Mouse (Mus musculus): ENCODE data around the gene Rnf10.

- TF ChIP-seq CTCF (IDR thresholded peaks at IDR 0.05; ENCODE audit: low read depth, low read length) (no peak), POLR2A (IDR thresholded peaks at IDR 0.05; ENCODE audit: insufficient read depth, low read length) (no peak)
These were observed 51.6 kb downstream of the Rnf10 start for GRCm38 (mm10) chr5:115220931-115221640.
